Mouse (Mus musculus): Measurements from ENCODE around the gene Slc25a28. TPM values are rescaled to one million over a fixed set of nuclear protein-coding genes. Genes with fewer than 3 reads are reported as not detected.

Gene Slc25a28
- polyA plus RNA-seq (2012), result 57.6 and 74.9 TPM in 2 replicates

DNA sequence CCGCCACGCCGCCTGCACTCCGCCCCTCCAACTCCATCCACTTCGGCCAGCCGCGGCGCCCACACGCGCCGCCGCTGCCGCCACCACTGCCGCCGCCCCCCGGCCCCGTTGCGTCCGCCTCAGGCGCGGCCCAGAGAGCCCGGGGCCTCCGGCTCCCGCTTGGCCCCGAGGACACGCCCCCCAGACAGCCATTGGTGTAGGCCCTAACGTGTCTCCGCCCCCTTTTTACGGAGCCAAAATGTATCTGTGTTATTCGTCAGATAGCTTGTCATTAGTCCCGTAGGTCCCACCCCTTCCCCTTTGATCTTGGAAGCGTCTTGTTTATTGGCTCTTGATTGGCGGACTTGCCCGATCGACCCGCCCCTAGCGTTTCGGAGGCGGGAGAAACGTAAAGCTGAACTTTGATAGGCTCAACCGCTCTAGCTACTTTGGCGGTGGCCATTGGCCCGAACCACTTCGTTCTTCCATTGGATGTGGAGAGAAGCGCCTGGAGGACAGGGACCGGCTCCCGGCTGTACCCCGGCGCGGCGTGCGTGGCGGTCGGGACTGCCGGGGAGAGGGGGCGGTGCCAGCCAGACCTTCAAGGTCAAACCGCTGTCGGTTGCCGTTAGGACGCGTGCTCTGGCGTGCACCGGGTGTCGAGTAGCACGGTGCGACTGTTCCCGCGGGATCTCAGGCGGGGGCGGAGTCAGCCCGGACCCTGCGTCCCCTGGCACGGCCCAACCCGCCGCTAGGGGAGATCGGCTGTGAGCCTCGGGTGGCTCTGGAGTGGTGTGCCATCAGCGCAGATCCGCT lies at the start of gene Slc25a28:
Gene Slc25a28, minus strand, starts transcription at position 152 of the 795 bp plus-strand sequence.

DNA sequence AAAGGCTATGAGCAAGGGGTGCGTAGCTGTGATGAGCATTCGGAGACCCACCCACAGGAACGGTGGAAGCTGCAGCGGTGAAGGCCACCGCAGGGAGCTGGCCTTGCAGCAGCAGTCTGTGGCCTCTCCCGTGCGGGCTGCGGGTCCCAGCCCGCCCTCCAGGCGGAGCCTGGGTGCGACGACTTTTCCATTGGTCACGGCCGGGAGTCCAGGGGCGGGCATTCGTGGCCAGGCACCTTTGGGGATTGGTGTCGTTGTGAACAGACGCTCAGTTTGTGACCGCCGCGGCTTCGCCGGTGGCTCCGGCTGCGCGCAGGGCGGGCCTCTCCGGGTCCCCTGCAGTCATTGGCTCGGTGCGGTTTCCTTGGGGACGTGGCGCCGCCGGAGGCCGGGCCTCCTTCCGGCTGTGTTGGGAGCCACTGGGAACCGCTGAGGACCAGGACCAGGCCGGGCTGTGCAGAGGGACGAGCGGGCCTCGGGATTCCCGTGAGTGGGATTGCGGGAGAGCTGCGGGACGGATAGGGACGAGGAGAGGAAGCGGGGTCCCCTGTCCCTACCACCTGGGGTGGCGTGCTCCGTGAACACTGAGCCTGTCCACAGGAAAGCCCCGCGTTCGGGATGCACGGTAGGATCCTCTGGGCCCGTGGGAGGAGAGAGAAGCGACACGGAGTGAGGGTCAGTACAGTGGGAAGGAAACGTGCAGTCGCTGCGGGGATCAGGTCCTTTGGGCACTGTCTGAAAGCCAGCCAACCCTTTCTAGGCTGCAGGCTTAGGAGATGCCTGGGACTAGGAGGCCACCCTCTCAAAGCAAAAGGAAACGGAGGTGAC lies 15.0 kb upstream of the Slc25a28 start, which contains the start of gene Entpd7:
Gene Entpd7, plus strand, starts transcription at position 254 of the 828 bp plus-strand sequence.

Other genes starting within 250 kb of the Slc25a28 start
- 0.01 and 0.13 TPM in 2 replicates for gene Cnnm1, start 234.4 kb downstream of the Slc25a28 start, polyA plus RNA-seq (2012)
- gene Got1, start 150.3 kb downstream of the Slc25a28 start, polyA plus RNA-seq (2012), result 7.1 and 8.0 TPM in 2 replicates
- 1.1 and 3.5 TPM in 2 replicates for gene Nkx2-3, start 62.6 kb downstream of the Slc25a28 start, polyA plus RNA-seq (2012)
- gene Entpd7, start 14.8 kb upstream of the Slc25a28 start, polyA plus RNA-seq (2012), result 2.8 and 3.0 TPM in 2 replicates
- gene Cutc, start 78.1 kb upstream of the Slc25a28 start, polyA plus RNA-seq (2012), result 5.2 and 5.5 TPM in 2 replicates
- 3.8 and 4.2 TPM in 2 replicates for gene Cox15, start 78.1 kb upstream of the Slc25a28 start, polyA plus RNA-seq (2012)
- 0.05 and 0.06 TPM in 2 replicates for gene Abcc2, start 107.3 kb upstream of the Slc25a28 start, polyA plus RNA-seq (2012)

All from megakaryocyte-erythroid progenitor cell, adult 5 weeks (primary cell).